Mouse (Mus musculus) left cerebral cortex, adult 2 months (tissue): Measurements from ENCODE around the gene Sycp3. TPM values are rescaled to one million over a fixed set of nuclear protein-coding genes. Genes with fewer than 3 reads are reported as not detected.
A peak's percentile ranks its signal among the peaks of the same experiment; 100 is the strongest.
"Not testable (repeated sequence)": the region's sequence is repeated elsewhere in the genome, so short reads cannot be mapped to it uniquely, and the experiment has no call there.

Experiments
- DNase-seq, 2 experiments: peaks; one replicate each; pipeline ENCODE4 v3.0.0; 2021 to 2022; ENCODE audit warnings: low spot score in 2 of 2, mixed read lengths in 1 of 2; ENCODE audit errors: extremely low spot score in 1 of 2
- H3K27ac ChIP-seq: fragments of 200-600 bp; 2 replicates; pipeline ENCODE4 v1.8.1; 2022
- H3K4me3 ChIP-seq: fragments of 200-600 bp; 2 replicates; pipeline ENCODE4 v1.8.1; 2022
- CTCF ChIP-seq: fragments of 200-600 bp; IDR thresholded peaks from 2 replicates; pipeline ENCODE4 v1.8.1; 2022; ENCODE audit warnings: antibody characterized with exemption, mild to moderate bottlenecking, moderate library complexity
- intact Hi-C: fragments of 180-260 bp; cut with DNase I; formaldehyde crosslinking; loops from one replicate; pipeline ENCODE4 v1.15.1; 2025
- total RNA-seq, 2 experiments: library from RNA; stranded (reverse); gene quantifications; 2 replicates each; pipeline ENCODE4 v1.2.3; 2021

Gene Sycp3
- total RNA-seq, 2 experiments from 2014 or later = 0.41 to 0.72 TPM

DNA sequence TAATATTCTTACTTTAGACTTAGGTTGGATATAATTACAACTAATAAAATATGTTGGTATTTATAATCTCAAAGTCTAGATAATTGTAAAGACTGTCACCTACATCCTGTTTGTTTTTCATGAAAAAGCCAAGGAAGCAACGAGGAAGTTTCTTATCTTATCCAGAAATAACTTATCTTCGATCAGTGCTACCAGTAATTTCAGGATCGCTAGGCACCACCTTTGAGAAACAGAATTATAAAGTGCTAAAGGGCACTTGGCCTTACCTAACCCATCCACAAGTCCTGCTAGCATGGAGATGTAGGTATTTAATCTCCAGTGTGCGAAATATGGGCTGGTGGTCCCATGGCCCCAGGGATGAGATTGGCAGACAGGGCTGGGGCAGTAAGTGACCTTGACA lies 43.5 kb downstream of the Sycp3 start:
- H3K27ac ChIP-seq = peak overlapping the region; percentile 94
- TF ChIP-seq CTCF = no peak
- intact Hi-C loops = no loop called here
- no peak for DNase-seq
- peak overlapping the region; percentile 88 for H3K4me3 ChIP-seq

DNA sequence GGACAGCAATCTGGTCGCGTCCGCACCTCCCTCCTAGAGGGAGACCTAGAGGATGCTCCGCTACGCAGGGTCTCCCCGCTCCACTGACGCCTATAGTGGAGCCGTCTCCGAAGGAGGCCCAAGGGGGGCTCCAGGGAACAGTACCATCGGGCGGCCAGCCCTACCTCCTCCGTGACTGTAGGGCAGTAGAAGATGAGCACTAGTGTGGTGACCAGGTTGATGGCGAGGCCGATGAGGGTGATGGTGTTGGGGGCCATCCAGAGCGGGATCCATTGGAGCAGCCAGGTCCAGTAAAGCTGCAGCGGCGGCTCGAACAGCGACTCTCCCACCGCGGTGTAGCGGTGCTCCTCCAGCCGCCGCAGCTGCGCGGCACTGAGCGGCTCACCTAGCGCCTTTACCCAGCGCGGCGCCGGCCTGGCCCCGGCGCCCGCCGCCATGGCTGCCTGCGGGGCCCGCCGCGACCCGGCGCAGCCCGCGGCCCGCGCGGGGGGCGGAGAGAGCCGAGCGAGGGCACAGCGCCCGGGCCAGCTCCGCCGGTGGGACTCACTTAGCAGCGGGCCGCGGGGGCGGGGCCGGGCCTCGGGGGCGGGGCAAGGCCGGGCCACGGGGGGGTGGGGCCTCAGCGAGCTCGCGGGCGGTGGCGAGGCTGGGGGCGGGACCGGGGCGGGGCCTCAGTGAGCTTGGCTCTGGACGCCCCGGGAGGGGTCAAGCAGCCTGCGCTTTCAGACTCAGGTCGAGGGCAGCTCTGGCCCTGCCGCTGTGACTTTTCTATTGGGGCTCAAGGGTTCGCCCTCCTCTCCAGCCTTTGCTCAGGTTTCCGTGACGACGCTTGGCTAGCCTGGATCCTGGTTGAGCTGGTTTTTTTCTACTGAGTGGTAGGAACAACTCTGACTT lies 44.3 kb downstream of the Sycp3 start, which contains the start of gene Chpt1:
TSS of gene Chpt1 (minus strand) at position 653 of the 894 bp plus-strand sequence.
- Histone ChIP-seq H3K27ac (peak within 1 kb of the TSS; percentile 94), H3K4me3 (peak within 1 kb of the TSS; percentile 88)
- no peak; the same call in 1 of the 2 replicates for TF ChIP-seq CTCF
- DNase-seq = peak; percentile 84 to 85
- intact Hi-C loops = loop anchor here (2.0 kb wide), 1 partner anchor 227 kb away; the partner anchor contains the start of gene Arl1

DNA sequence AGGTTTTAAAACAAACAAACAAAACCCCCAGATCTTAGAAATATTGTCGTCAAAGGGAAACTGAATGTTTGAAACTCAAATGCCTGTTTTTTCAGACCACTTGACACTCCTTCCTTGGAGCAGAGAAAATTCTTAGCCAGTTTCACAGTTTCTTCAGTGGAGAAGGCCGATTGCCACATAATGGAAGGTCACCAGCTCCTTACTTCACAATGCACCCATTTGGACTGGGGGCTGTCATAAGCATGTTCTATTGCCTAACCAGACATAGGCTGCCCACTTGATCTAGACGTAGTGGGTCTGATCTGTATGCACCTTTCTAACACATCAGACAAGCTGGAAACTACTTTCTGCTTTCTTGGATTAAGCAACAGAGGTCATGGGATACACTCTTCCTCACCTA lies 45.1 kb downstream of the Sycp3 start:
- no peak overlapping the region; the same call in 1 of the 2 replicates for H3K27ac ChIP-seq
- intact Hi-C loops = loop anchor here (2.0 kb wide), 1 partner anchor 226 kb away; the partner anchor contains the start of gene Arl1
- no peak for DNase-seq
- TF ChIP-seq CTCF = no peak
- H3K4me3 ChIP-seq = no peak overlapping the region

DNA sequence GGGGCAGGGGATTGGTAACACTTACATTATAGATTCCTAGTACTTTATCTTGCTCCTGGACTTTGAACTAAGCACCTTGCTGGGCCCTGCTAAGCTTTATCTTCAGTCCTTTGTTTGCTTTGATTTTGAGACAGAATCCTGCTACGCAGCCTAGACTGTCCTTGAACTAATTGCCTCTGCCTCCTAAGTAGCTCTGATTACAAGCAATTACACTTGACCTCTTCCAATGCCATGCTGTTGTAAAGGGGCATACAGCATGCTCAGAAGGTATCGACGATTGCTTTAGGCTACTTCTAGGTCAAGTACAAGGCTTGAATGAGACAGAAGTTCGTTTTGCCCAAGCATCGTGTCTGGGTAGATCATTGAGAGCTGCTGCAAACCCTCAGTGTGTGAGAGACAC lies 45.9 kb downstream of the Sycp3 start:
- Histone ChIP-seq H3K27ac (no peak overlapping the region), H3K4me3 (no peak overlapping the region)
- intact Hi-C loops = loop anchor here (2.0 kb wide), 1 partner anchor 226 kb away; the partner anchor contains the start of gene Arl1
- TF ChIP-seq CTCF = no peak
- no peak for DNase-seq

DNA sequence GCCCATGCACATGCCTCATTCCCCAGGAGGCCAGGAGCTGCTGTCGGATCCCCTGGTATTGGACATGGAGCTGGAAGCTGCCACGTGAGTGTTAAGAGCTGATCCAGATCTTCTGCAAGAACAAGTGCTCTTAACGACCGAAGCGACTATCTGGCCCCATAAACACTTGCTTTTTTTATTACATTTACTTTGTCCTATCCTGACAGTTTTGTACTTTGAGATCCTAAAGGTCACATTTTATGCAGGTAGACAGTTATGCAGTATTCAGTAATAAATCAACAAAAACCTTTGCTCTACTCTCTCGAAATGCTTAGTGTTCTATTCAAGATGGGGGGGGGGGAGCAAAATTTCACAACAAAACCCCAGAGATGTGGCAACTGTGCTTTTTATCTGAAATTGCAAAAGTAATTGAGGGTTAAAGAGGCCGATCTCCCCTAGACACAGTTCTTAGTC lies 48.3 kb downstream of the Sycp3 start:
- TF ChIP-seq CTCF = no peak
- DNase-seq = no peak
- intact Hi-C loops = no loop called here
- H3K4me3 ChIP-seq = no peak overlapping the region
- H3K27ac ChIP-seq = no peak overlapping the region

DNA sequence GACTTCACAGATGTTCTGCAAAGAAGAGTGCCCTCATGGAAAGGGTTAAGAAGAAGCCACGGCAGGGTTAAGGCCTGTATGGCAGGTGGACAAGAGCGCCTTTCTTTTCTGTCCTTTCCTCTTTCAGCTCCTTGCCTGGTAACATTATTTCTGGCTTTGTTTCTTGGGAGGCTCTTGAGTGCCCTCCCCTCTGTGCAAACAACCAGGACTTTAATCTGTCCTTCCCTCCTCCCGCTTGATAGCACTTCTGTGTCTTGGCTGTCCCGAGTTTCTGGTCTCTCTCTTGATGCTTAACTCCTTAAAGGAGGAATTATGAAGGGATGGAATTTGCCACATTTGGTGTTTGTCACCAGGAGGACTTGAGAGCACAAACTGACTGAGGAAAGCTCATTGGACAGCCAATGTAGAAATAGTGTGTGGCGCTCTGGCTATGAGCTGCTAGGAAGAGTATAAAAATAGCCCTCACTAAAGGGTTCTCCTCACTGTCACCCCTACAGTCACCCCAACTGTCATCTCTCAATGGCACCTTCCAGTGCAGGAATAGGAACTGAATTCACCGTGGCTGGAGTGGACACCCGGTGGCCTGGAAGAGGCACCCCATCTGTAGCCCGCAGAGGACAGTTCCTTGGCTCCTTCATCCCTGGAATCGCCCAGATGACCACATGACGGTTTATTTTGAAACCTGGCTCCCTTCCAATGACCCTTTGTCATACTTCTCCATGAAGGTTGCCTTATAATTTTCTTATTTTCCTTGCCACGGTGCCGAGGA lies 51.3 kb downstream of the Sycp3 start:
- Histone ChIP-seq H3K4me3 (no peak overlapping the region), H3K27ac (no peak overlapping the region)
- intact Hi-C loops = no loop called here
- no peak for DNase-seq
- no peak for TF ChIP-seq CTCF

DNA sequence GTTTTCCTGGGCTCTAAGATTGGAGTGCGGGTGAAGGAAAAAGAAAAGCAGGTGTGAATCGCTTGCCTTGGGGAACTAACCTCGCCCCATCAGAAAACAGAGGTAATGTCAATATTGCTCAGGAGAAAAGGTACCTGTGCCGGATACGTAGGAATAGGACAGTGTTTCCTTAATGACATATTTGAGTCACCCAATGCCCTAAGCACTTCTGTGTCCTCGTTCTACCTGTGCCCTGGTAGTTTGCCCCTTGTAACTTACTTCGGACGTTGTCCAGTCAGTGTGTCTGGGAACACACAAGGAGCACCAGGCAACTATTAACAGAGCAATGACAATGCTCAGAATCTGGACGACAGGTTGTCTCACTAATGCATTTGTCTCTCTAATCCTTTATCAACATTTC lies 52.0 kb downstream of the Sycp3 start:
- Histone ChIP-seq H3K4me3 (no peak overlapping the region), H3K27ac (no peak overlapping the region)
- DNase-seq = no peak
- TF ChIP-seq CTCF = no peak
- intact Hi-C loops = no loop called here

DNA sequence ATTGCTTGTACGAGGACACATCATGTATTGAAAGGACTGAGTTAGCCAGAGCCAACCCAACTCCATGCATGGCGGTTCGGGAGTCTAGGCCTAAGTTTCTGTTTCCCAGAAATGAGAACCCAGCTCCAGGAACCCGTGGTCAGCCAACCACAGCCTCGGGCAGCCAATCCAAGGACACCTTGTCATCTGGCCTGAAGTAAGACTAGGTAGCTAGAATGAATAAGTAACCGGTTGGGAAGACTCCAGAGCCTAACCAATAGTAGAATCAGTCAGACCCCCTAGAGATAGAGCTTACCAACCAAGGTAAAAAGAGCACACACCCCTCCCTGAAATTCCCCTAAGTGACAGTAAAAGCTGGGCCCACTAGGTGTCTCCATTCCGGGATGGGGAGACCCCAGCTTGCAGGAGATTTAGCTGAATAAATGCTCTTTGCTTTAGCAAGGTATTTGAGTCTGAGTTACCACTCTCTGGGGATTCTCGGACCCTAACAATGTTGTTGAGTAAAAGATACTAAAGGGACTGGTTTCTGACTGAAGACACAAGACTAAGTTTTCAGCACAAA lies 54.3 kb downstream of the Sycp3 start:
- no peak for DNase-seq
- Histone ChIP-seq H3K27ac (no peak overlapping the region), H3K4me3 (no peak overlapping the region)
- peak; percentile 20 for TF ChIP-seq CTCF
- intact Hi-C loops = no loop called here

DNA sequence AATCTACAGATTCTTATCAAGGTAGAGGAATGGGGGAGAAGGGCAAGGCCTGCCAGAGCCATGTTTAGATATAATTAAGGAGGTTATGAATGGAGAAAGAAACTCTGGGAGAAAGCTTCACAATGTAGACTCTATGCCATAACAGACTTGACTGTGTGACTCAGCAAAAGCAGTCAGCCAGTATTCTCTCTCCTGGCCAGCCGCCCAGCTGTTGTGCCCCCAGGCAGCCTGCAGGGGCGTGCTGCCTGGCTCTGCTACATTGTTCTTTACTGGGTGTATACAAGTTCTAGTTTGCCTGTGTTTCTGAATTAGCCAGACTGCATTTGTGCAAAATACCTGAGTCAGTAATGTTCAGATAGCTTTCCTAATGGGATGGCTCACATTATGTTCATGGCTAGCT lies 55.1 kb downstream of the Sycp3 start:
- TF ChIP-seq CTCF = peak; percentile 47
- peak; percentile 40 to 47 for DNase-seq
- intact Hi-C loops = no loop called here

DNA sequence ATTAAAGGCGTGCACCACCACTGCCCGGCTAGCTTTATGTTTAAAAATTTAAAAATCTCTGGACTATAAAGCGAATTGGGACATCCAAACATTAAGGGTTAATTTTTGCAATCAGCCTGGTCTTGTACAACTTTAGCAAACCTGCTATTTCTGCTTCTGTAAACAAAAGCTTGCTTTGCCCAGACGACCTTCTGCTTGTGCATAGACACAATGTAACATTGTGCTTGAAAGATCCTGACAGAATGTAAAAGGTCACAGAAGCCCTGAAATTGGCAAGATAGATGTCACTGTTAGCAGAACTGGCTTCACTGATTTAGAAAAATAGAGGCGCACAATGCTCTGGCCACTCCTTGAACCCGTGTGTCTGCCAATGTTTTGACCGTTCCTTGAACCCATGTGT lies 55.7 kb downstream of the Sycp3 start:
- H3K27ac ChIP-seq, intact Hi-C loops, H3K4me3 ChIP-seq, DNase-seq: not testable (repeated sequence)

More for the DNA sequence above, 55.1 kb downstream of the Sycp3 start:
- H3K27ac ChIP-seq = no peak overlapping the region
- H3K4me3 ChIP-seq = no peak overlapping the region

DNA sequence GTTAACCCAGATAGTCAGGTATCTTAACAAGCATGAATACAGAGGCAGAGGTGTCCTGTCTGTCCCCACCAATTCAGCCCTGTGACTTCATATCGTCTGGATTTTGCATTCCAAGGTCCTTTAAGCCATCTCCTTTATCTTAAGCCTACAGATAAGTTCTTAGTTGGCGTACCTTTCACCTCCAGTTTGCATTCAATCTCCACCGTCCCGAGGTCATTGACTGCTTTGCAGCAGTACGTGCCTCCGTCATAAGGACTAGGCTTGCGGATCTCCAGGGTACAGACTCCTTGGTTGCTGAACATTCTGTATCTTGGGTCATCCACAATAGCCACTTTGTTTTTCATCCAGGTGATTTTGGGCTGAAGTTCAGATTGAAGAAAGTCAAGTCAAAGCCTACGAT lies 63.4 kb downstream of the Sycp3 start:
- DNase-seq = no peak

More for the DNA sequence above, 63.4 kb downstream of the Sycp3 start:
- H3K27ac ChIP-seq = no peak overlapping the region
- no peak overlapping the region for H3K4me3 ChIP-seq
- TF ChIP-seq CTCF = no peak
- intact Hi-C loops = no loop called here

Other genes starting within 250 kb of the Sycp3 start
- 1 to 10 TPM; 1.1 to 1.2 TPM for gene Dram1, start 80.5 kb upstream of the Sycp3 start, total RNA-seq
- 10 to 100 TPM; 66.9 to 73.3 TPM for gene Gnptab, start 80.4 kb upstream of the Sycp3 start, total RNA-seq
- gene Chpt1, start 44.5 kb downstream of the Sycp3 start, total RNA-seq = 10 to 100 TPM; 36.5 to 39.8 TPM
- gene Mybpc1, start 145.6 kb downstream of the Sycp3 start, total RNA-seq = 1 to 10 TPM; 6.0 to 6.1 TPM
- not detected for gene Spic, start 225.4 kb downstream of the Sycp3 start, total RNA-seq